Mouse (Mus musculus) embryonic facial prominence, embryonic 12.5 days (tissue): ENCODE measurements at regions not wholly inside any gene's neighbourhood (a gene's known extent, or its start where the extent isn't known, plus 50 kb on each side); places are given as distances from the start of the nearest gene placed in this dataset.

Experiments
- ATAC-seq: fragments of 200-750 bp; cut with Nextera tagmentation; 2 replicates; pipeline ENCODE4 v1.8.0; 2017; ENCODE audit not compliant: insufficient number of reproducible peaks, insufficient read depth, low FRiP score, low TSS enrichment
- H3K27ac ChIP-seq: fragments of 300-500 bp; sonication (generic); 2 replicates; pipeline ENCODE4 v1.5.1; 2016; ENCODE audit warnings: mild to moderate bottlenecking
- H3K27me3 ChIP-seq: fragments of 300-500 bp; sonication (generic); 2 replicates; pipeline ENCODE4 v1.6.1; 2016; ENCODE audit warnings: mild to moderate bottlenecking, moderate library complexity
- H3K36me3 ChIP-seq: fragments of 300-500 bp; sonication (generic); 2 replicates; pipeline ENCODE4 v1.6.1; 2016; ENCODE audit warnings: mild to moderate bottlenecking
- H3K4me1 ChIP-seq: fragments of 300-500 bp; sonication (generic); 2 replicates; pipeline ENCODE4 v1.6.1; 2016
- H3K4me2 ChIP-seq: fragments of 300-500 bp; sonication (generic); replicated peaks from 2 replicates; pipeline ENCODE4 v1.6.1; 2016; ENCODE audit warnings: mild to moderate bottlenecking, moderate library complexity
- H3K4me3 ChIP-seq: fragments of 300-500 bp; sonication (generic); 2 replicates; pipeline ENCODE4 v1.5.1; 2016; ENCODE audit warnings: mild to moderate bottlenecking
- H3K9ac ChIP-seq: fragments of 300-500 bp; sonication (generic); 2 replicates; pipeline ENCODE4 v1.6.1; 2016; ENCODE audit warnings: mild to moderate bottlenecking, moderate library complexity
- H3K9me3 ChIP-seq: fragments of 300-500 bp; sonication (generic); 2 replicates; pipeline ENCODE4 v1.6.1; 2016; ENCODE audit warnings: mild to moderate bottlenecking, moderate library complexity
- WGBS: fragments of 180-500 bp; shearing (Covaris S2); methylation state at CpG from one replicate; pipeline ENCODE4 v1.1.7; 2016; 5-methylcytosine and 5-hydroxymethylcytosine counted together

- no peaks in the 10 kb centered on the region for H3K4me1 ChIP-seq
- H3K36me3 ChIP-seq: no peaks in the 10 kb centered on the region
- H3K9ac ChIP-seq: no peak overlapping the region
- no peaks in the 10 kb centered on the region for H3K9me3 ChIP-seq
- H3K27me3 ChIP-seq: no peaks in the 10 kb centered on the region
- 81% methylated on average over 5 of the region's 5 CpGs for WGBS
- H3K4me3 ChIP-seq: no peak overlapping the region
- H3K4me2 ChIP-seq: no peak overlapping the region
- ATAC-seq: no peak
- no peak overlapping the region for H3K27ac ChIP-seq
Measured at GRCm38 (mm10) chr5:116897391-116897790, 218.5 kb downstream of the Suds3 start.

- Histone ChIP-seq H3K27ac (no peak overlapping the region), H3K4me3 (no peak overlapping the region)
Measured at GRCm38 (mm10) chr5:116895036-116895783, 220.7 kb downstream of the Suds3 start.

GRCm38 (mm10) chr5:116894575-116894974 is 221.3 kb downstream of the Suds3 start:
- Histone ChIP-seq H3K4me2 (no peak overlapping the region), H3K9me3 (no peaks in the 10 kb centered on the region), H3K4me3 (no peak overlapping the region), H3K27ac (no peak overlapping the region), H3K4me1 (no peaks in the 10 kb centered on the region), H3K9ac (no peak overlapping the region), H3K27me3 (no peaks in the 10 kb centered on the region), H3K36me3 (no peaks in the 10 kb centered on the region)
- ATAC-seq: no peak
- 76% methylated on average over 6 of the region's 6 CpGs for WGBS

More at GRCm38 (mm10) chr5:116895036-116895783, 220.7 kb downstream of the Suds3 start:
- no peaks in the 10 kb centered on the region for H3K36me3 ChIP-seq
- H3K27me3 ChIP-seq: no peaks in the 10 kb centered on the region
- no peaks in the 10 kb centered on the region for H3K4me1 ChIP-seq
- H3K4me2 ChIP-seq: no peak overlapping the region
- 0 out of 2 replicates have a peak, but pooled peaks have one; percentile 22 for ATAC-seq
- no peaks in the 10 kb centered on the region for H3K9me3 ChIP-seq
- no peak overlapping the region for H3K9ac ChIP-seq
- WGBS: 64% methylated on average over 12 of the region's 12 CpGs

- Histone ChIP-seq H3K36me3 (no peaks in the 10 kb centered on the region), H3K9me3 (no peaks in the 10 kb centered on the region), H3K4me1 (no peaks in the 10 kb centered on the region), H3K27me3 (no peaks in the 10 kb centered on the region), H3K4me3 (no peak overlapping the region), H3K4me2 (no peak overlapping the region), H3K27ac (no peak overlapping the region), H3K9ac (no peak overlapping the region)
- no peak for ATAC-seq
- 84% methylated on average over 13 of the region's 13 CpGs for WGBS
Measured at GRCm38 (mm10) chr5:116892877-116893276, 223.0 kb downstream of the Suds3 start.

GRCm38 (mm10) chr5:116889224-116889623 is 226.7 kb downstream of the Suds3 start:
- Histone ChIP-seq H3K27ac (no peak overlapping the region), H3K4me1 (no peaks in the 10 kb centered on the region), H3K9ac (no peak overlapping the region), H3K4me3 (no peak overlapping the region), H3K27me3 (no peaks in the 10 kb centered on the region), H3K36me3 (no peaks in the 10 kb centered on the region), H3K4me2 (no peak overlapping the region), H3K9me3 (no peaks in the 10 kb centered on the region)
- WGBS: 87% methylated on average over 12 of the region's 12 CpGs
- no peak for ATAC-seq

GRCm38 (mm10) chr5:116886181-116887136 is 229.5 kb downstream of the Suds3 start:
- Histone ChIP-seq H3K4me3 (no peak overlapping the region), H3K27me3 (no peaks in the 10 kb centered on the region)

GRCm38 (mm10) chr5:116879761-116880160 is 236.2 kb downstream of the Suds3 start:
- H3K27me3 ChIP-seq: no peaks in the 10 kb centered on the region
- H3K36me3 ChIP-seq: no peaks in the 10 kb centered on the region
- H3K4me3 ChIP-seq: no peak overlapping the region
- H3K4me1 ChIP-seq: no peaks in the 10 kb centered on the region
- ATAC-seq: no peak
- H3K4me2 ChIP-seq: no peak overlapping the region
- no peak overlapping the region for H3K9ac ChIP-seq
- H3K27ac ChIP-seq: no peak overlapping the region
- WGBS: 85% methylated on average over 2 of the region's 2 CpGs
- no peaks in the 10 kb centered on the region for H3K9me3 ChIP-seq

More at GRCm38 (mm10) chr5:116886181-116887136, 229.5 kb downstream of the Suds3 start:
- Histone ChIP-seq H3K9me3 (no peaks in the 10 kb centered on the region), H3K36me3 (no peaks in the 10 kb centered on the region), H3K27ac (no peak overlapping the region), H3K4me2 (no peak overlapping the region), H3K9ac (no peak overlapping the region), H3K4me1 (no peaks in the 10 kb centered on the region)
- 71% methylated on average over 23 of the region's 23 CpGs for WGBS
- ATAC-seq: peak; percentile 28; the same call in 1 of the 2 replicates

GRCm38 (mm10) chr5:116874941-116875340 is 241.0 kb downstream of the Suds3 start:
- H3K36me3 ChIP-seq: no peaks in the 10 kb centered on the region
- no peak overlapping the region for H3K4me3 ChIP-seq
- no peaks in the 10 kb centered on the region for H3K9me3 ChIP-seq
- no peak overlapping the region for H3K27ac ChIP-seq
- no peak for ATAC-seq
- WGBS: 79% methylated on average over 2 of the region's 2 CpGs
- H3K4me2 ChIP-seq: no peak overlapping the region
- H3K9ac ChIP-seq: no peak overlapping the region
- no peaks in the 10 kb centered on the region for H3K4me1 ChIP-seq
- H3K27me3 ChIP-seq: no peaks in the 10 kb centered on the region

- H3K4me3 ChIP-seq: no peak overlapping the region
- no peak for ATAC-seq
- H3K27ac ChIP-seq: no peak overlapping the region
- H3K4me1 ChIP-seq: no peaks in the 10 kb centered on the region
- H3K27me3 ChIP-seq: no peaks in the 10 kb centered on the region
- H3K36me3 ChIP-seq: no peaks in the 10 kb centered on the region
- no peak overlapping the region for H3K4me2 ChIP-seq
- H3K9me3 ChIP-seq: peaks cover 6% of the 10 kb centered on the region; the same call in 1 of the 2 replicates
- WGBS: 78% methylated on average over 5 of the region's 5 CpGs
- H3K9ac ChIP-seq: no peak overlapping the region
Measured at GRCm38 (mm10) chr5:116868115-116868514, 247.8 kb downstream of the Suds3 start.

- Histone ChIP-seq H3K27me3 (no peaks in the 10 kb centered on the region), H3K4me3 (no peak overlapping the region), H3K4me2 (no peak overlapping the region), H3K4me1 (no peaks in the 10 kb centered on the region), H3K9me3 (peaks cover 6% of the 10 kb centered on the region; the same call in 1 of the 2 replicates), H3K36me3 (no peaks in the 10 kb centered on the region), H3K9ac (no peak overlapping the region), H3K27ac (no peak overlapping the region)
- WGBS: 86% methylated on average over 11 of the region's 11 CpGs
- no peak for ATAC-seq
Measured at GRCm38 (mm10) chr5:116864275-116864674, 251.6 kb downstream of the Suds3 start.

- Histone ChIP-seq H3K9me3 (no peaks in the 10 kb centered on the region), H3K9ac (no peak overlapping the region), H3K4me1 (no peaks in the 10 kb centered on the region), H3K27ac (no peak overlapping the region), H3K4me3 (no peak overlapping the region), H3K36me3 (no peaks in the 10 kb centered on the region), H3K27me3 (no peaks in the 10 kb centered on the region), H3K4me2 (no peak overlapping the region)
- 78% methylated on average over 7 of the region's 7 CpGs for WGBS
- no peak for ATAC-seq
Measured at GRCm38 (mm10) chr5:116852691-116853090, 261.1 kb upstream of the Srrm4 start.

GRCm38 (mm10) chr5:116831874-116832273 is 240.3 kb upstream of the Srrm4 start:
- Histone ChIP-seq H3K4me1 (no peaks in the 10 kb centered on the region), H3K36me3 (no peaks in the 10 kb centered on the region), H3K9me3 (no peaks in the 10 kb centered on the region), H3K27me3 (no peaks in the 10 kb centered on the region), H3K27ac (no peak overlapping the region), H3K4me2 (no peak overlapping the region), H3K4me3 (no peak overlapping the region), H3K9ac (no peak overlapping the region)
- 78% methylated on average over 3 of the region's 3 CpGs for WGBS
- no peak for ATAC-seq
